Mouse (Mus musculus): Measurements from ENCODE around the gene 4930572O03Rik. TPM values are rescaled to one million over a fixed set of nuclear protein-coding genes. Genes with fewer than 3 reads are reported as not detected.
A peak's percentile ranks its signal among the peaks of the same experiment; 100 is the strongest.
"Not testable (repeated sequence)": the region's sequence is repeated elsewhere in the genome, so short reads cannot be mapped to it uniquely, and the experiment has no call there.

Gene 4930572O03Rik
- total and polyA plus RNA-seq, 2 experiments from 2014 or later: not detected

- ATAC-seq: 0 out of 2 replicates have a peak, but pooled peaks have one; percentile 12
- H3K9me3 ChIP-seq (ENCODE audit: low read length): peaks cover 18% of the 10 kb centered on the region
- not testable (repeated sequence) for H3K4me3 ChIP-seq (ENCODE audit: low read depth, low read length); H3K27ac ChIP-seq (ENCODE audit: low read depth, low read length); H3K9ac ChIP-seq; H3K27me3 ChIP-seq (ENCODE audit: insufficient read depth, low read length); H3K4me2 ChIP-seq (ENCODE audit: low read depth); H3K4me1 ChIP-seq (ENCODE audit: insufficient read depth); DNase-seq; H3K36me3 ChIP-seq (ENCODE audit: insufficient read depth)
- 59% methylated on average over 3 of the region's 3 CpGs for WGBS
These were observed 54.4 kb downstream of the 4930572O03Rik start for GRCm38 (mm10) chr5:15602424-15602947.

Other genes with a start within 250 kb of the 4930572O03Rik start
- gene Gm21149, start 180.5 kb downstream of the 4930572O03Rik start, total RNA-seq (2014; rRNA removed): not detected in 2 replicates
- 0.15 TPM in 1 of 2 replicates, not detected in the other for gene Gm21149, start 180.5 kb downstream of the 4930572O03Rik start, polyA plus RNA-seq (2015; fragmentation: Nextera tagmentation; extraction: Ambion mirVana)
- gene Gm21190, start 127.8 kb downstream of the 4930572O03Rik start, total RNA-seq (2014; rRNA removed): not detected in 2 replicates
- not detected in 2 replicates for gene Gm21190, start 127.8 kb downstream of the 4930572O03Rik start, polyA plus RNA-seq (2015; fragmentation: Nextera tagmentation; extraction: Ambion mirVana)
- not detected in 2 replicates for gene Gm21083, start 79.7 kb downstream of the 4930572O03Rik start, total RNA-seq (2014; rRNA removed)
- not detected in 2 replicates for gene Gm21083, start 79.7 kb downstream of the 4930572O03Rik start, polyA plus RNA-seq (2015; fragmentation: Nextera tagmentation; extraction: Ambion mirVana)
- gene Speer4d, start 38.0 kb downstream of the 4930572O03Rik start, total RNA-seq (2014; rRNA removed): not detected in 2 replicates
- not detected in 2 replicates for gene Speer4d, start 38.0 kb downstream of the 4930572O03Rik start, polyA plus RNA-seq (2015; fragmentation: Nextera tagmentation; extraction: Ambion mirVana)
- gene Speer4c, start 57.2 kb upstream of the 4930572O03Rik start, total RNA-seq (2014; rRNA removed): not detected in 2 replicates
- gene Speer4c, start 57.2 kb upstream of the 4930572O03Rik start, polyA plus RNA-seq (2015; fragmentation: Nextera tagmentation; extraction: Ambion mirVana): not detected in 2 replicates

Measured in forebrain, postnatal 0 days (tissue).